7 mouse cellular contexts compared by ENCODE assay signal in genomic region chr7:106529433-106530102, GRCm38 (mm10).
DNase-seq lines count a peak whose midpoint lies in the region; ATAC-seq and TF ChIP-seq lines count a peak whose summit lies in the region.
"Not testable (repeated sequence)": the region's sequence is repeated elsewhere in the genome, so short reads cannot be mapped to it uniquely, and the experiment has no call there.

No protein-coding gene starts in this region.

- intact Hi-C loops in gastrocnemius, adult 2 months (cut with DNase I): not testable (repeated sequence)

- TF ChIP-seq POLR2A in bone marrow macrophage, adult 2 months (IDR thresholded peaks at IDR 0.05; ENCODE audit: borderline replicate concordance, low read depth, low read length); spleen, adult 2 months (IDR thresholded peaks at IDR 0.05; ENCODE audit: low read depth, low read length): not testable (repeated sequence)

- not testable (repeated sequence) for H3K4me3 ChIP-seq in bone marrow macrophage, adult 2 months (ENCODE audit: insufficient read depth, low read length); liver, embryonic 13.5 days (replicated peaks); macrophage (ENCODE audit: inconsistent target); spleen, adult 2 months (ENCODE audit: extremely low read depth, insufficient read depth, insufficient read length)
- H3K4me3 ChIP-seq in gastrocnemius, adult 2 months: peak overlapping the region; percentile 28

- H3K9ac ChIP-seq in liver, embryonic 13.5 days: not testable (repeated sequence)

- DNase-seq in CD4-positive, CD25-positive, alpha-beta regulatory T cell, adult 2 months (ENCODE audit: low read depth, low spot score): peak; percentile 42
- not testable (repeated sequence) for DNase-seq in gastrocnemius, adult 2 months; liver, embryonic 13.5 days; spleen, adult 2 months (ENCODE audit: low read depth in 1 of 2, low spot score in 2 of 2)
- DNase-seq in induced T-regulatory cell, adult 2 months (ENCODE audit: low read depth): peak; percentile 52

- TF ChIP-seq CTCF in bone marrow macrophage, adult 2 months (IDR thresholded peaks at IDR 0.05; ENCODE audit: low read depth, low read length); gastrocnemius, adult 2 months (IDR thresholded peaks at IDR 0.05); spleen, adult 2 months (IDR thresholded peaks at IDR 0.05; ENCODE audit: extremely low read depth, insufficient read depth, insufficient read length, insufficient replicate concordance): not testable (repeated sequence)

- peak overlapping the region; percentile 53 for H3K27ac ChIP-seq in bone marrow macrophage, adult 2 months (ENCODE audit: insufficient read depth, low read depth, low read length)
- peak overlapping the region; percentile 73 for H3K27ac ChIP-seq in gastrocnemius, adult 2 months
- H3K27ac ChIP-seq in liver, embryonic 13.5 days: not testable (repeated sequence)
- peak overlapping the region; percentile 65 for H3K27ac ChIP-seq in macrophage
- H3K27ac ChIP-seq in spleen, adult 2 months (ENCODE audit: insufficient read depth, low read length): peak overlapping the region; percentile 77

- peaks cover 10% of the 10 kb centered on the region for H3K4me1 ChIP-seq in bone marrow macrophage, adult 2 months (ENCODE audit: control insufficient read depth, insufficient read depth, low read length)
- H3K4me1 ChIP-seq in liver, embryonic 13.5 days (replicated peaks); spleen, adult 2 months (ENCODE audit: control insufficient read depth, insufficient read depth, insufficient read length): not testable (repeated sequence)

- 15% methylated on average over 2 of the region's 2 CpGs for WGBS in liver, embryonic 13.5 days (ENCODE audit: insufficient replicate concordance)
- 32% methylated on average over 2 of the region's 2 CpGs for WGBS in macrophage (ENCODE audit: missing documents)
- WGBS in spleen, adult 2 months: 26% methylated on average over 2 of the region's 2 CpGs

- peaks cover 35% of the 10 kb centered on the region for H3K79me2 ChIP-seq in macrophage (ENCODE audit: inconsistent target)

- not testable (repeated sequence) for H3K9me3 ChIP-seq in liver, embryonic 13.5 days (replicated peaks)

- H3K4me2 ChIP-seq in liver, embryonic 13.5 days: not testable (repeated sequence)

- peak; percentile 53; the same call in 1 of the 2 replicates for ATAC-seq in liver, embryonic 13.5 days (ENCODE audit: low read depth)

- H3K36me3 ChIP-seq in liver, embryonic 13.5 days; macrophage (ENCODE audit: inconsistent target); spleen, adult 2 months (ENCODE audit: control insufficient read depth, insufficient read depth, low read length): not testable (repeated sequence)

- not testable (repeated sequence) for H3K27me3 ChIP-seq in liver, embryonic 13.5 days; spleen, adult 2 months (ENCODE audit: control insufficient read depth, insufficient read depth, low read length)
